Mouse (Mus musculus) neural tube, embryonic 12.5 days (tissue): ENCODE data around the gene Elmo1. TPM values are rescaled to one million over a fixed set of nuclear protein-coding genes. Genes with fewer than 3 reads are reported as not detected.

ENCODE experiments used
- ATAC-seq: fragments of 200-750 bp; cut with Nextera tagmentation; 2 replicates; pipeline ENCODE4 v1.8.0; 2017; ENCODE audit warnings: low read depth, mild to moderate bottlenecking, moderate TSS enrichment, moderate library complexity; ENCODE audit not compliant: low FRiP score
- H3K27ac ChIP-seq: fragments of 300-500 bp; sonication (generic); 2 replicates; pipeline ENCODE4 v1.5.1; 2016
- H3K27me3 ChIP-seq: fragments of 300-500 bp; sonication (generic); replicated peaks from 2 replicates; pipeline ENCODE4 v1.6.1; 2016; ENCODE audit warnings: mild to moderate bottlenecking
- H3K36me3 ChIP-seq: fragments of 300-500 bp; sonication (generic); 2 replicates; pipeline ENCODE4 v1.6.1; 2016; ENCODE audit warnings: mild to moderate bottlenecking
- H3K4me1 ChIP-seq: fragments of 300-500 bp; sonication (generic); 2 replicates; pipeline ENCODE4 v1.6.1; 2016
- H3K4me2 ChIP-seq: fragments of 300-500 bp; sonication (generic); replicated peaks from 2 replicates; pipeline ENCODE4 v1.6.1; 2016; ENCODE audit warnings: mild to moderate bottlenecking
- H3K4me3 ChIP-seq: fragments of 300-500 bp; sonication (generic); 2 replicates; pipeline ENCODE4 v1.5.1; 2016
- H3K9ac ChIP-seq: fragments of 300-500 bp; sonication (generic); 2 replicates; pipeline ENCODE4 v1.6.1; 2016; ENCODE audit warnings: mild to moderate bottlenecking
- H3K9me3 ChIP-seq: fragments of 300-500 bp; sonication (generic); 2 replicates; pipeline ENCODE4 v1.6.1; 2016; ENCODE audit warnings: mild to moderate bottlenecking
- WGBS: fragments of 180-500 bp; shearing (Covaris S2); methylation state at CpG from one replicate; pipeline ENCODE4 v1.1.7; 2016; 5-methylcytosine and 5-hydroxymethylcytosine counted together
- polyA plus RNA-seq: library from polyadenylated mRNA; unstranded; fragments of >200 nt; fragmentation: Nextera tagmentation; extraction: Ambion mirVana; gene quantifications from 2 replicates; pipeline ENCODE4 v1.2.1, GENCODE M21; 2016

Gene Elmo1
- polyA plus RNA-seq, 1 experiment from 2014 or later, result 39.5 TPM

GRCm38 (mm10) chr13:20130731-20131130 is 40.3 kb downstream of the Elmo1 start:
- 89% methylated on average over 3 of the region's 3 CpGs for WGBS
- H3K4me2 ChIP-seq, result no peak overlapping the region
- ATAC-seq, result no peak

GRCm38 (mm10) chr13:20131322-20131997 is 41.1 kb downstream of the Elmo1 start:
- H3K4me2 ChIP-seq, result no peak overlapping the region
- no peak overlapping the region for H3K4me3 ChIP-seq
- H3K9me3 ChIP-seq, result no peaks in the 10 kb centered on the region
- no peaks in the 10 kb centered on the region for H3K36me3 ChIP-seq
- no peak for ATAC-seq
- peaks cover 21% of the 10 kb centered on the region for H3K4me1 ChIP-seq
- H3K27me3 ChIP-seq, result no peaks in the 10 kb centered on the region
- 94% methylated on average over 5 of the region's 5 CpGs for WGBS
- no peak overlapping the region for H3K27ac ChIP-seq
- H3K9ac ChIP-seq, result no peak overlapping the region

More at GRCm38 (mm10) chr13:20130731-20131130, 40.3 kb downstream of the Elmo1 start:
- Histone ChIP-seq H3K36me3 (no peaks in the 10 kb centered on the region), H3K27me3 (no peaks in the 10 kb centered on the region), H3K27ac (no peak overlapping the region), H3K4me1 (peaks cover 21% of the 10 kb centered on the region), H3K9me3 (no peaks in the 10 kb centered on the region), H3K9ac (no peak overlapping the region), H3K4me3 (no peak overlapping the region)

- Histone ChIP-seq H3K4me2 (no peak overlapping the region), H3K36me3 (no peaks in the 10 kb centered on the region), H3K27ac (no peak overlapping the region), H3K4me1 (peaks cover 21% of the 10 kb centered on the region), H3K27me3 (no peaks in the 10 kb centered on the region), H3K9ac (no peak overlapping the region), H3K4me3 (no peak overlapping the region), H3K9me3 (no peaks in the 10 kb centered on the region)
- 87% methylated on average over 4 of the region's 4 CpGs for WGBS
- no peak for ATAC-seq
These were observed 41.6 kb downstream of the Elmo1 start for GRCm38 (mm10) chr13:20131998-20132371.

GRCm38 (mm10) chr13:20133602-20134394 is 43.4 kb downstream of the Elmo1 start:
- no peak overlapping the region for H3K4me2 ChIP-seq
- no peak overlapping the region for H3K4me3 ChIP-seq
- H3K27ac ChIP-seq, result no peak overlapping the region
- peaks cover 26% of the 10 kb centered on the region for H3K4me1 ChIP-seq
- no peaks in the 10 kb centered on the region for H3K9me3 ChIP-seq
- H3K9ac ChIP-seq, result no peak overlapping the region
- no peaks in the 10 kb centered on the region for H3K36me3 ChIP-seq
- WGBS, result 21% methylated on average over 6 of the region's 6 CpGs
- ATAC-seq, result peak; percentile 72
- no peaks in the 10 kb centered on the region for H3K27me3 ChIP-seq

- H3K36me3 ChIP-seq, result no peaks in the 10 kb centered on the region
- H3K27ac ChIP-seq, result no peak overlapping the region
- H3K4me2 ChIP-seq, result no peak overlapping the region
- ATAC-seq, result no peak
- peaks cover 30% of the 10 kb centered on the region for H3K4me1 ChIP-seq
- no peak overlapping the region for H3K4me3 ChIP-seq
- WGBS, result 64% methylated on average over 18 of the region's 18 CpGs
- no peak overlapping the region for H3K9ac ChIP-seq
- H3K27me3 ChIP-seq, result no peaks in the 10 kb centered on the region
- H3K9me3 ChIP-seq, result no peaks in the 10 kb centered on the region
These were observed 44.2 kb downstream of the Elmo1 start for GRCm38 (mm10) chr13:20134395-20135225.

- Histone ChIP-seq H3K4me3 (no peak overlapping the region), H3K27ac (no peak overlapping the region), H3K27me3 (no peaks in the 10 kb centered on the region), H3K36me3 (no peaks in the 10 kb centered on the region), H3K9ac (no peak overlapping the region), H3K9me3 (no peaks in the 10 kb centered on the region), H3K4me1 (peaks cover 30% of the 10 kb centered on the region), H3K4me2 (no peak overlapping the region)
- no peak for ATAC-seq
These were observed 46.4 kb downstream of the Elmo1 start for GRCm38 (mm10) chr13:20136753-20137152.

- Histone ChIP-seq H3K27ac (no peak overlapping the region), H3K27me3 (no peaks in the 10 kb centered on the region), H3K4me1 (peaks cover 29% of the 10 kb centered on the region), H3K4me2 (no peak overlapping the region), H3K36me3 (no peaks in the 10 kb centered on the region), H3K4me3 (no peak overlapping the region), H3K9me3 (no peaks in the 10 kb centered on the region), H3K9ac (no peak overlapping the region)
- 16% methylated on average over 3 of the region's 3 CpGs for WGBS
- no peak for ATAC-seq
These were observed 48.1 kb downstream of the Elmo1 start for GRCm38 (mm10) chr13:20138466-20138865.

- Histone ChIP-seq H3K36me3 (no peaks in the 10 kb centered on the region), H3K4me1 (peaks cover 23% of the 10 kb centered on the region), H3K27me3 (no peaks in the 10 kb centered on the region), H3K9me3 (no peaks in the 10 kb centered on the region), H3K4me3 (no peak overlapping the region), H3K27ac (no peak overlapping the region), H3K9ac (no peak overlapping the region), H3K4me2 (no peak overlapping the region)
- 22% methylated on average over 6 of the region's 6 CpGs for WGBS
- peak; percentile 25 for ATAC-seq
These were observed 48.7 kb downstream of the Elmo1 start for GRCm38 (mm10) chr13:20139060-20139459.

- WGBS, result 72% methylated on average over 4 of the region's 4 CpGs
- Histone ChIP-seq H3K9ac (no peak overlapping the region), H3K4me1 (peaks cover 15% of the 10 kb centered on the region), H3K27ac (no peak overlapping the region), H3K4me3 (no peak overlapping the region), H3K4me2 (no peak overlapping the region), H3K9me3 (no peaks in the 10 kb centered on the region), H3K36me3 (no peaks in the 10 kb centered on the region), H3K27me3 (no peaks in the 10 kb centered on the region)
- no peak for ATAC-seq
These were observed 49.6 kb downstream of the Elmo1 start for GRCm38 (mm10) chr13:20139825-20140665.

- H3K9ac ChIP-seq, result no peak overlapping the region
- H3K9me3 ChIP-seq, result no peaks in the 10 kb centered on the region
- 2% methylated on average over 1 of the region's 1 CpGs for WGBS
- peaks cover 15% of the 10 kb centered on the region for H3K4me1 ChIP-seq
- no peaks in the 10 kb centered on the region for H3K27me3 ChIP-seq
- peak; percentile 65 for ATAC-seq
- no peaks in the 10 kb centered on the region for H3K36me3 ChIP-seq
- H3K4me3 ChIP-seq, result no peak overlapping the region
- H3K4me2 ChIP-seq, result no peak overlapping the region
- H3K27ac ChIP-seq, result no peak overlapping the region
These were observed 52.2 kb downstream of the Elmo1 start for GRCm38 (mm10) chr13:20142637-20143036.

GRCm38 (mm10) chr13:20146848-20147247 is 56.5 kb downstream of the Elmo1 start:
- 92% methylated on average over 4 of the region's 4 CpGs for WGBS
- no peaks in the 10 kb centered on the region for H3K36me3 ChIP-seq
- no peak overlapping the region for H3K9ac ChIP-seq
- 0 out of 2 replicates have a peak, but pooled peaks cover 6% of the 10 kb centered on the region for H3K4me1 ChIP-seq
- H3K4me2 ChIP-seq, result no peak overlapping the region
- no peaks in the 10 kb centered on the region for H3K27me3 ChIP-seq
- no peak for ATAC-seq
- H3K4me3 ChIP-seq, result no peak overlapping the region
- no peaks in the 10 kb centered on the region for H3K9me3 ChIP-seq
- H3K27ac ChIP-seq, result no peak overlapping the region
